ENCODE assay signal across 10 mouse cellular contexts in genomic region chr11:69116843-69117242, GRCm38 (mm10). TPM values are rescaled to one million over a fixed set of nuclear protein-coding genes. Genes with fewer than 3 reads are reported as not detected.
A peak's percentile ranks its signal among the peaks of the same experiment; 100 is the strongest.
DNase-seq lines count a peak whose midpoint lies in the region; ATAC-seq lines count a peak whose summit lies in the region.
"Had no signal": no experiment of that assay in that cellular context is flagged by ENCODE, and none has a peak within 500 bp of the region (broad histone marks: within the 10 kb centered on the region; RNA-seq: fewer than 3 reads in every experiment).

No protein-coding gene starts in this region.

- peaks cover 46% of the 10 kb centered on the region for H3K4me1 ChIP-seq in kidney, embryonic 15.5 days
- H3K4me1 ChIP-seq in forebrain, embryonic 13.5 days = peaks cover 38% of the 10 kb centered on the region
- peaks cover 48% of the 10 kb centered on the region for H3K4me1 ChIP-seq in limb, embryonic 10.5 days
- peaks cover 36% of the 10 kb centered on the region for H3K4me1 ChIP-seq in neural tube, embryonic 12.5 days

- H3K4me3 ChIP-seq in kidney, embryonic 15.5 days (replicated peaks) = peak overlapping the region; percentile 83; the same call in 1 of the 2 replicates
- peak overlapping the region; percentile 66; the same call in 1 of the 2 replicates for H3K4me3 ChIP-seq in forebrain, embryonic 13.5 days
- peak overlapping the region; percentile 24; the same call in 1 of the 2 replicates for H3K4me3 ChIP-seq in limb, embryonic 10.5 days
- no peak overlapping the region for H3K4me3 ChIP-seq in neural tube, embryonic 12.5 days

- no peaks in the 10 kb centered on the region for H3K36me3 ChIP-seq in kidney, embryonic 15.5 days
- H3K36me3 ChIP-seq in forebrain, embryonic 13.5 days (ENCODE audit: poor library complexity, severe bottlenecking) = no peaks in the 10 kb centered on the region
- H3K36me3 ChIP-seq in limb, embryonic 10.5 days = no peaks in the 10 kb centered on the region
- H3K36me3 ChIP-seq in neural tube, embryonic 12.5 days = no peaks in the 10 kb centered on the region

- no peaks in the 10 kb centered on the region for H3K9me3 ChIP-seq in kidney, embryonic 15.5 days (replicated peaks)
- H3K9me3 ChIP-seq in forebrain, embryonic 13.5 days (replicated peaks) = no peaks in the 10 kb centered on the region
- H3K9me3 ChIP-seq in limb, embryonic 10.5 days (replicated peaks) = no peaks in the 10 kb centered on the region
- no peaks in the 10 kb centered on the region for H3K9me3 ChIP-seq in neural tube, embryonic 12.5 days

- no peak overlapping the region for H3K9ac ChIP-seq in kidney, embryonic 15.5 days
- no peak overlapping the region for H3K9ac ChIP-seq in forebrain, embryonic 13.5 days
- H3K9ac ChIP-seq in neural tube, embryonic 12.5 days = no peak overlapping the region

- DNase-seq in kidney, adult 9 months = no peak
- DNase-seq in limb, embryonic 10.5 days (ENCODE audit: low spot score) = no peak
- no peak for DNase-seq in thymus, postnatal 10 days (ENCODE audit: low spot score in 2 of 2)
- no peak for DNase-seq in thymus, postnatal 0 days (ENCODE audit: low spot score)
- no peak for DNase-seq in right cerebral cortex, adult 2 months (ENCODE audit: low spot score in 2 of 2)
- DNase-seq: kidney, postnatal 14 days had no signal

- H3K27ac ChIP-seq in kidney, embryonic 15.5 days = no peak overlapping the region
- H3K27ac ChIP-seq in forebrain, embryonic 13.5 days = no peak overlapping the region
- H3K27ac ChIP-seq in limb, embryonic 10.5 days = no peak overlapping the region
- no peak overlapping the region for H3K27ac ChIP-seq in neural tube, embryonic 12.5 days
- H3K27ac ChIP-seq: macrophage had no signal

- peaks cover 23% of the 10 kb centered on the region for H3K27me3 ChIP-seq in kidney, embryonic 15.5 days
- peaks cover 21% of the 10 kb centered on the region for H3K27me3 ChIP-seq in forebrain, embryonic 13.5 days
- peaks cover 57% of the 10 kb centered on the region for H3K27me3 ChIP-seq in limb, embryonic 10.5 days (ENCODE audit: low read depth, poor library complexity, severe bottlenecking)
- H3K27me3 ChIP-seq in neural tube, embryonic 12.5 days (replicated peaks) = peaks cover 16% of the 10 kb centered on the region; the same call in 1 of the 2 replicates

- WGBS in kidney, embryonic 15.5 days = 41% methylated on average over 5 of the region's 5 CpGs
- 65% methylated on average over 5 of the region's 5 CpGs for WGBS in forebrain, embryonic 13.5 days
- WGBS in limb, embryonic 10.5 days = 45% methylated on average over 5 of the region's 5 CpGs
- 51% methylated on average over 5 of the region's 5 CpGs for WGBS in neural tube, embryonic 12.5 days

- no peak for ATAC-seq in kidney, embryonic 15.5 days (replicated peaks; ENCODE audit: low FRiP score)
- ATAC-seq in forebrain, embryonic 13.5 days = no peak
- ATAC-seq in neural tube, embryonic 12.5 days (ENCODE audit: low FRiP score, low read depth) = no peak

- peak overlapping the region; percentile 94; the same call in 1 of the 2 replicates for H3K4me2 ChIP-seq in kidney, embryonic 15.5 days
- peak overlapping the region; percentile 71 for H3K4me2 ChIP-seq in forebrain, embryonic 13.5 days
- peak overlapping the region; percentile 97 for H3K4me2 ChIP-seq in neural tube, embryonic 12.5 days (replicated peaks)

RNA-seq across cellular contexts. Expression of gene Hes7, which starts 3.4 kb away (rescaled TPM):
- 0.42 and 0.46 TPM in 2 replicates for polyA plus RNA-seq in kidney, embryonic 15.5 days (2015; fragmentation: Nextera tagmentation; extraction: Ambion mirVana)
- 0.12 and 0.21 TPM in 2 replicates for polyA plus RNA-seq in forebrain, embryonic 13.5 days (2015; fragmentation: Nextera tagmentation; extraction: Ambion mirVana)
- polyA plus RNA-seq in limb, embryonic 10.5 days (2016; fragmentation: Nextera tagmentation; extraction: Ambion mirVana) = 0.53 and 0.90 TPM in 2 replicates
- polyA plus RNA-seq in neural tube, embryonic 12.5 days (2016; fragmentation: Nextera tagmentation; extraction: Ambion mirVana) = 0.28 TPM in 2 replicates
- polyA plus RNA-seq in thymus, postnatal 0 days (2015; fragmentation: Nextera tagmentation; extraction: Ambion mirVana) = 0.39 and 0.71 TPM in 2 replicates
- polyA plus RNA-seq: macrophage had no signal

RNA-seq across cellular contexts. Expression of gene 9130213A22Rik, which starts 5.5 kb away (rescaled TPM):
- 0.27 and 0.51 TPM in 2 replicates for polyA plus RNA-seq in kidney, embryonic 15.5 days (2015; fragmentation: Nextera tagmentation; extraction: Ambion mirVana)
- polyA plus RNA-seq in forebrain, embryonic 13.5 days (2015; fragmentation: Nextera tagmentation; extraction: Ambion mirVana) = 0.21 and 0.34 TPM in 2 replicates
- 0.15 and 0.29 TPM in 2 replicates for polyA plus RNA-seq in limb, embryonic 10.5 days (2016; fragmentation: Nextera tagmentation; extraction: Ambion mirVana)
- polyA plus RNA-seq in neural tube, embryonic 12.5 days (2016; fragmentation: Nextera tagmentation; extraction: Ambion mirVana) = not detected in 2 replicates
- 0.49 and 0.64 TPM in 2 replicates for polyA plus RNA-seq in thymus, postnatal 0 days (2015; fragmentation: Nextera tagmentation; extraction: Ambion mirVana)

RNA-seq across cellular contexts. Expression of gene Aloxe3, which starts 8.9 kb away (rescaled TPM):
- 0.60 and 1.3 TPM in 2 replicates for polyA plus RNA-seq in kidney, embryonic 15.5 days (2015; fragmentation: Nextera tagmentation; extraction: Ambion mirVana)
- polyA plus RNA-seq in forebrain, embryonic 13.5 days (2015; fragmentation: Nextera tagmentation; extraction: Ambion mirVana) = 1.5 TPM in 1 of 2 replicates, not detected in the other
- polyA plus RNA-seq in limb, embryonic 10.5 days (2016; fragmentation: Nextera tagmentation; extraction: Ambion mirVana) = 0.28 and 0.39 TPM in 2 replicates
- polyA plus RNA-seq in neural tube, embryonic 12.5 days (2016; fragmentation: Nextera tagmentation; extraction: Ambion mirVana) = 0.65 TPM in 1 of 2 replicates, not detected in the other
- polyA plus RNA-seq in thymus, postnatal 0 days (2015; fragmentation: Nextera tagmentation; extraction: Ambion mirVana) = 0.62 and 0.73 TPM in 2 replicates
- polyA plus RNA-seq: macrophage had no signal

RNA-seq across cellular contexts. Expression of gene Per1, which starts 21.8 kb away (rescaled TPM):
- polyA plus RNA-seq in kidney, embryonic 15.5 days (2015; fragmentation: Nextera tagmentation; extraction: Ambion mirVana) = 12.1 and 13.7 TPM in 2 replicates
- 6.0 and 6.4 TPM in 2 replicates for polyA plus RNA-seq in forebrain, embryonic 13.5 days (2015; fragmentation: Nextera tagmentation; extraction: Ambion mirVana)
- 10.3 and 10.8 TPM in 2 replicates for polyA plus RNA-seq in limb, embryonic 10.5 days (2016; fragmentation: Nextera tagmentation; extraction: Ambion mirVana)
- polyA plus RNA-seq in neural tube, embryonic 12.5 days (2016; fragmentation: Nextera tagmentation; extraction: Ambion mirVana) = 7.4 and 9.0 TPM in 2 replicates
- 3.5 and 4.7 TPM in 2 replicates for polyA plus RNA-seq in thymus, postnatal 0 days (2015; fragmentation: Nextera tagmentation; extraction: Ambion mirVana)

RNA-seq across cellular contexts. Expression of gene Vamp2, which starts 28.6 kb away (rescaled TPM):
- polyA plus RNA-seq in kidney, embryonic 15.5 days (2015; fragmentation: Nextera tagmentation; extraction: Ambion mirVana) = 83.5 and 101 TPM in 2 replicates
- 110 and 124 TPM in 2 replicates for polyA plus RNA-seq in forebrain, embryonic 13.5 days (2015; fragmentation: Nextera tagmentation; extraction: Ambion mirVana)
- 51.1 and 72.1 TPM in 2 replicates for polyA plus RNA-seq in limb, embryonic 10.5 days (2016; fragmentation: Nextera tagmentation; extraction: Ambion mirVana)
- 149 and 174 TPM in 2 replicates for polyA plus RNA-seq in neural tube, embryonic 12.5 days (2016; fragmentation: Nextera tagmentation; extraction: Ambion mirVana)
- 35.9 and 38.5 TPM in 2 replicates for polyA plus RNA-seq in thymus, postnatal 0 days (2015; fragmentation: Nextera tagmentation; extraction: Ambion mirVana)
